Mouse (Mus musculus): ENCODE measurements at regions not wholly inside any gene's neighbourhood (a gene's known extent, or its start where the extent isn't known, plus 50 kb on each side); places are given as distances from the start of the nearest gene placed in this dataset.

GRCm38 (mm10) chr9:59199495-59200196, 91.7 kb upstream of the Adpgk start:
- Histone ChIP-seq H3K36me3 (ENCODE audit: control insufficient read depth, insufficient read depth, low read length) (no peaks in the 10 kb centered on the region), H3K9ac (replicated peaks; ENCODE audit: low read depth, low read length) (no peak overlapping the region), H3K9me3 (ENCODE audit: control insufficient read depth, low read depth, low read length) (no peaks in the 10 kb centered on the region), H3K4me3 (ENCODE audit: low read depth, low read length) (no peak overlapping the region), H3K27me3 (ENCODE audit: control insufficient read depth, insufficient read depth, low read length) (no peaks in the 10 kb centered on the region), H3K4me1 (ENCODE audit: control insufficient read depth, insufficient read depth, low read length) (peaks cover 9% of the 10 kb centered on the region; the same call in 1 of the 2 replicates), H3K27ac (ENCODE audit: low read length) (no peak overlapping the region), H3K4me2 (replicated peaks; ENCODE audit: low read depth, low read length) (no peak overlapping the region)
- WGBS = 49% methylated on average over 19 of the region's 19 CpGs
- ATAC-seq (ENCODE audit: insufficient number of reproducible peaks, insufficient read depth, low FRiP score, low read depth) = no peak

- H3K27ac ChIP-seq (ENCODE audit: low read length) = no peak overlapping the region
- WGBS = 17% methylated on average over 6 of the region's 6 CpGs
- no peaks in the 10 kb centered on the region for H3K27me3 ChIP-seq (ENCODE audit: control insufficient read depth, insufficient read depth, low read length)
- no peaks in the 10 kb centered on the region for H3K9me3 ChIP-seq (ENCODE audit: control insufficient read depth, low read depth, low read length)
- H3K36me3 ChIP-seq (ENCODE audit: control insufficient read depth, insufficient read depth, low read length) = no peaks in the 10 kb centered on the region
- ATAC-seq (ENCODE audit: insufficient number of reproducible peaks, insufficient read depth, low FRiP score, low read depth) = no peak
- H3K4me3 ChIP-seq (ENCODE audit: low read depth, low read length) = no peak overlapping the region
- no peak overlapping the region for H3K9ac ChIP-seq (replicated peaks; ENCODE audit: low read depth, low read length)
- peaks cover 9% of the 10 kb centered on the region; the same call in 1 of the 2 replicates for H3K4me1 ChIP-seq (ENCODE audit: control insufficient read depth, insufficient read depth, low read length)
- no peak overlapping the region for H3K4me2 ChIP-seq (replicated peaks; ENCODE audit: low read depth, low read length)
Observed at GRCm38 (mm10) chr9:59198221-59198875, 93.0 kb upstream of the Adpgk start.

- H3K27me3 ChIP-seq (ENCODE audit: control insufficient read depth, insufficient read depth, low read length) = no peaks in the 10 kb centered on the region
- no peak overlapping the region for H3K9ac ChIP-seq (replicated peaks; ENCODE audit: low read depth, low read length)
- 81% methylated on average over 12 of the region's 12 CpGs for WGBS
- H3K4me1 ChIP-seq (ENCODE audit: control insufficient read depth, insufficient read depth, low read length) = peaks cover 9% of the 10 kb centered on the region; the same call in 1 of the 2 replicates
- no peak overlapping the region for H3K27ac ChIP-seq (ENCODE audit: low read length)
- H3K4me3 ChIP-seq (ENCODE audit: low read depth, low read length) = no peak overlapping the region
- no peaks in the 10 kb centered on the region for H3K36me3 ChIP-seq (ENCODE audit: control insufficient read depth, insufficient read depth, low read length)
- no peak for ATAC-seq (ENCODE audit: insufficient number of reproducible peaks, insufficient read depth, low FRiP score, low read depth)
- no peak overlapping the region for H3K4me2 ChIP-seq (replicated peaks; ENCODE audit: low read depth, low read length)
- H3K9me3 ChIP-seq (ENCODE audit: control insufficient read depth, low read depth, low read length) = no peaks in the 10 kb centered on the region
Observed at GRCm38 (mm10) chr9:59197506-59197905, 93.9 kb upstream of the Adpgk start.

GRCm38 (mm10) chr9:59193971-59194370, 97.4 kb upstream of the Adpgk start:
- no peaks in the 10 kb centered on the region for H3K9me3 ChIP-seq (ENCODE audit: control insufficient read depth, low read depth, low read length)

GRCm38 (mm10) chr9:59189141-59189540, 102.2 kb upstream of the Adpgk start:
- 0 out of 2 replicates have a peak, but pooled peaks have one; percentile 14 for ATAC-seq (ENCODE audit: insufficient number of reproducible peaks, insufficient read depth, low FRiP score, low read depth)
- H3K4me3 ChIP-seq (ENCODE audit: low read depth, low read length) = no peak overlapping the region
- H3K27me3 ChIP-seq (ENCODE audit: control insufficient read depth, insufficient read depth, low read length) = no peaks in the 10 kb centered on the region
- no peak overlapping the region; the same call in 1 of the 2 replicates for H3K27ac ChIP-seq (ENCODE audit: low read length)
- no peak overlapping the region for H3K9ac ChIP-seq (replicated peaks; ENCODE audit: low read depth, low read length)
- WGBS = 16% methylated on average over 9 of the region's 9 CpGs
- H3K4me2 ChIP-seq (replicated peaks; ENCODE audit: low read depth, low read length) = peak overlapping the region; percentile 1; the same call in 1 of the 2 replicates
- peaks cover 10% of the 10 kb centered on the region; the same call in 1 of the 2 replicates for H3K4me1 ChIP-seq (ENCODE audit: control insufficient read depth, insufficient read depth, low read length)
- H3K9me3 ChIP-seq (ENCODE audit: control insufficient read depth, low read depth, low read length) = no peaks in the 10 kb centered on the region
- H3K36me3 ChIP-seq (ENCODE audit: control insufficient read depth, insufficient read depth, low read length) = no peaks in the 10 kb centered on the region

More at GRCm38 (mm10) chr9:59193971-59194370, 97.4 kb upstream of the Adpgk start:
- Histone ChIP-seq H3K4me3 (ENCODE audit: low read depth, low read length) (no peak overlapping the region), H3K9ac (replicated peaks; ENCODE audit: low read depth, low read length) (no peak overlapping the region), H3K27ac (ENCODE audit: low read length) (no peak overlapping the region), H3K4me1 (ENCODE audit: control insufficient read depth, insufficient read depth, low read length) (peaks cover 14% of the 10 kb centered on the region; the same call in 1 of the 2 replicates), H3K4me2 (replicated peaks; ENCODE audit: low read depth, low read length) (no peak overlapping the region), H3K36me3 (ENCODE audit: control insufficient read depth, insufficient read depth, low read length) (no peaks in the 10 kb centered on the region), H3K27me3 (ENCODE audit: control insufficient read depth, insufficient read depth, low read length) (no peaks in the 10 kb centered on the region)
- WGBS = 85% methylated on average over 11 of the region's 11 CpGs
- ATAC-seq (ENCODE audit: insufficient number of reproducible peaks, insufficient read depth, low FRiP score, low read depth) = no peak

- WGBS = 28% methylated on average over 4 of the region's 4 CpGs
- no peak overlapping the region for H3K9ac ChIP-seq (replicated peaks; ENCODE audit: low read depth, low read length)
- no peak for ATAC-seq (ENCODE audit: insufficient number of reproducible peaks, insufficient read depth, low FRiP score, low read depth)
- no peaks in the 10 kb centered on the region for H3K36me3 ChIP-seq (ENCODE audit: control insufficient read depth, insufficient read depth, low read length)
- H3K9me3 ChIP-seq (ENCODE audit: control insufficient read depth, low read depth, low read length) = no peaks in the 10 kb centered on the region
- H3K27me3 ChIP-seq (ENCODE audit: control insufficient read depth, insufficient read depth, low read length) = no peaks in the 10 kb centered on the region
- H3K4me3 ChIP-seq (ENCODE audit: low read depth, low read length) = no peak overlapping the region
- no peak overlapping the region for H3K27ac ChIP-seq (ENCODE audit: low read length)
- H3K4me1 ChIP-seq (ENCODE audit: control insufficient read depth, insufficient read depth, low read length) = peaks cover 12% of the 10 kb centered on the region; the same call in 1 of the 2 replicates
- no peak overlapping the region for H3K4me2 ChIP-seq (replicated peaks; ENCODE audit: low read depth, low read length)
Observed at GRCm38 (mm10) chr9:59188411-59188810, 102.9 kb upstream of the Adpgk start.

- ATAC-seq (ENCODE audit: insufficient number of reproducible peaks, insufficient read depth, low FRiP score, low read depth) = no peak
- WGBS = 77% methylated on average over 4 of the region's 4 CpGs
Observed at GRCm38 (mm10) chr9:59186326-59186725, 105.0 kb upstream of the Adpgk start.

GRCm38 (mm10) chr9:59184089-59184488, 107.3 kb upstream of the Adpgk start:
- Histone ChIP-seq H3K4me1 (ENCODE audit: control insufficient read depth, insufficient read depth, low read length) (peaks cover 13% of the 10 kb centered on the region), H3K4me2 (replicated peaks; ENCODE audit: low read depth, low read length) (no peak overlapping the region), H3K27ac (ENCODE audit: low read length) (no peak overlapping the region), H3K27me3 (ENCODE audit: control insufficient read depth, insufficient read depth, low read length) (no peaks in the 10 kb centered on the region), H3K36me3 (ENCODE audit: control insufficient read depth, insufficient read depth, low read length) (no peaks in the 10 kb centered on the region), H3K4me3 (ENCODE audit: low read depth, low read length) (no peak overlapping the region), H3K9ac (replicated peaks; ENCODE audit: low read depth, low read length) (no peak overlapping the region), H3K9me3 (ENCODE audit: control insufficient read depth, low read depth, low read length) (no peaks in the 10 kb centered on the region)
- no peak for ATAC-seq (ENCODE audit: insufficient number of reproducible peaks, insufficient read depth, low FRiP score, low read depth)
- 55% methylated on average over 3 of the region's 3 CpGs for WGBS

More at GRCm38 (mm10) chr9:59186326-59186725, 105.0 kb upstream of the Adpgk start:
- no peak overlapping the region for H3K4me3 ChIP-seq (ENCODE audit: low read depth, low read length)
- no peak overlapping the region for H3K27ac ChIP-seq (ENCODE audit: low read length)
- H3K9me3 ChIP-seq (ENCODE audit: control insufficient read depth, low read depth, low read length) = no peaks in the 10 kb centered on the region
- no peaks in the 10 kb centered on the region for H3K27me3 ChIP-seq (ENCODE audit: control insufficient read depth, insufficient read depth, low read length)
- H3K4me2 ChIP-seq (replicated peaks; ENCODE audit: low read depth, low read length) = no peak overlapping the region
- H3K4me1 ChIP-seq (ENCODE audit: control insufficient read depth, insufficient read depth, low read length) = peaks cover 20% of the 10 kb centered on the region
- no peaks in the 10 kb centered on the region for H3K36me3 ChIP-seq (ENCODE audit: control insufficient read depth, insufficient read depth, low read length)
- H3K9ac ChIP-seq (replicated peaks; ENCODE audit: low read depth, low read length) = no peak overlapping the region

Data from stomach, embryonic 14.5 days (tissue).